Mouse (Mus musculus) MEL (cell line): ENCODE measurements around the gene Gnb1l. TPM values are rescaled to one million over a fixed set of nuclear protein-coding genes. Genes with fewer than 3 reads are reported as not detected.

Source experiments
- DNase-seq: peaks from one replicate; pipeline ENCODE4 v3.0.0; 2011; ENCODE audit warnings: low read depth, low spot score
- H3K27ac ChIP-seq: 2 replicates; pipeline ENCODE4 v1.5.1; 2012; ENCODE audit warnings: low read depth, mild to moderate bottlenecking, control low read depth, low read length, moderate library complexity; ENCODE audit not compliant: control insufficient read depth
- H3K27me3 ChIP-seq, 2 experiments: fragments of 150-350 bp in 1 of 2; sonication (generic) in 1 of 2; 2 replicates each; pipeline ENCODE4 v1.6.1; 2012; ENCODE audit warnings: low read length in 2 of 2, mild to moderate bottlenecking in 2 of 2, improper control_type of control experiment in 1 of 2, moderate library complexity in 1 of 2; ENCODE audit not compliant: insufficient read depth in 2 of 2, control insufficient read depth in 1 of 2
- H3K36me3 ChIP-seq, 2 experiments: 2 replicates each; pipeline ENCODE4 v1.6.1; 2012 to 2014; ENCODE audit warnings: low read length in 2 of 2, improper control_type of control experiment in 1 of 2, inconsistent platforms in 1 of 2, mild to moderate bottlenecking in 1 of 2; ENCODE audit not compliant: insufficient read depth in 2 of 2, control insufficient read depth in 1 of 2
- H3K4me1 ChIP-seq, 2 experiments: fragments of 150-350 bp in 1 of 2; sonication (generic) in 1 of 2; 2 replicates each; pipeline ENCODE4 v1.6.1; 2012; ENCODE audit warnings: low read length in 2 of 2, improper control_type of control experiment in 1 of 2, mild to moderate bottlenecking in 1 of 2; ENCODE audit not compliant: insufficient read depth in 2 of 2, control insufficient read depth in 1 of 2
- H3K4me3 ChIP-seq, 2 experiments: fragments of 150-350 bp in 1 of 2; sonication (generic) in 1 of 2; 2 replicates each; pipeline ENCODE4 v1.5.1; 2012; ENCODE audit warnings: low read depth in 2 of 2, low read length in 2 of 2, mild to moderate bottlenecking in 2 of 2, moderate library complexity in 2 of 2, control low read depth in 1 of 2, improper control_type of control experiment in 1 of 2; ENCODE audit not compliant: control insufficient read depth in 1 of 2, insufficient read depth in 1 of 2
- H3K79me2 ChIP-seq: 2 replicates; pipeline ENCODE4 v1.6.1; 2012; ENCODE audit warnings: mild to moderate bottlenecking, low read length, moderate library complexity; ENCODE audit not compliant: control insufficient read depth, poor library complexity, insufficient read depth
- H3K9ac ChIP-seq: 2 replicates; pipeline ENCODE4 v1.6.1; 2012; ENCODE audit warnings: low read depth, mild to moderate bottlenecking, control low read depth, low read length, moderate library complexity; ENCODE audit not compliant: control insufficient read depth, poor library complexity, severe bottlenecking
- H3K9me3 ChIP-seq: fragments of 150-350 bp; sonication (generic); replicated peaks from 2 replicates; pipeline ENCODE4 v1.6.1; 2012; ENCODE audit warnings: mild to moderate bottlenecking, low read length, improper control_type of control experiment, moderate library complexity; ENCODE audit not compliant: insufficient read depth
- BHLHE40 ChIP-seq: IDR thresholded peaks from 2 replicates; pipeline ENCODE4 v1.6.1; 2012; ENCODE audit warnings: low read depth, mild to moderate bottlenecking, inconsistent platforms, low read length, improper control_type of control experiment, borderline replicate concordance
- ELF1 ChIP-seq: IDR thresholded peaks from 2 replicates; pipeline ENCODE4 v1.6.1; 2014; ENCODE audit warnings: low read depth, mild to moderate bottlenecking, inconsistent platforms, low read length, improper control_type of control experiment, moderate library complexity
- ETS1 ChIP-seq: IDR thresholded peaks from 2 replicates; pipeline ENCODE4 v1.6.1; 2012; ENCODE audit warnings: low read depth, mild to moderate bottlenecking, inconsistent platforms, low read length, improper control_type of control experiment, moderate library complexity
- GATA1 ChIP-seq: IDR thresholded peaks from 2 replicates; pipeline ENCODE4 v1.6.1; 2011; ENCODE audit warnings: low read depth, low read length, improper control_type of control experiment
- HCFC1 ChIP-seq: IDR thresholded peaks from 2 replicates; pipeline ENCODE4 v1.6.1; 2012; ENCODE audit warnings: low read depth, mild to moderate bottlenecking, inconsistent platforms, low read length, improper control_type of control experiment, moderate library complexity
- MAFK ChIP-seq: IDR thresholded peaks from 2 replicates; pipeline ENCODE4 v1.6.1; 2011; ENCODE audit warnings: low read depth, mild to moderate bottlenecking, low read length, improper control_type of control experiment, borderline replicate concordance
- MAX ChIP-seq: IDR thresholded peaks from 2 replicates; pipeline ENCODE4 v1.6.1; 2011; ENCODE audit warnings: low read length, improper control_type of control experiment
- MEF2A ChIP-seq: IDR thresholded peaks from 2 replicates; pipeline ENCODE4 v1.6.1; 2014; ENCODE audit warnings: low read depth, mild to moderate bottlenecking, inconsistent platforms, low read length, improper control_type of control experiment; ENCODE audit not compliant: poor library complexity, insufficient replicate concordance, severe bottlenecking; ENCODE audit errors: extremely low read depth
- MXI1 ChIP-seq: IDR thresholded peaks from 2 replicates; pipeline ENCODE4 v1.6.1; 2011; ENCODE audit warnings: mild to moderate bottlenecking, low read depth, low read length, improper control_type of control experiment
- MYC ChIP-seq: IDR thresholded peaks from 2 replicates; pipeline ENCODE4 v1.6.1; 2011; ENCODE audit warnings: low read depth, mild to moderate bottlenecking, low read length, improper control_type of control experiment, moderate library complexity
- NELFE ChIP-seq: IDR thresholded peaks from 2 replicates; pipeline ENCODE4 v1.6.1; 2011; ENCODE audit warnings: low read depth, low read length, improper control_type of control experiment
- POLR2A ChIP-seq, 2 experiments: IDR thresholded peaks; 2 replicates each; pipeline ENCODE4 v1.6.1; 2011 to 2012; ENCODE audit warnings: low read length in 2 of 2, mild to moderate bottlenecking in 2 of 2, control low read depth in 1 of 2, improper control_type of control experiment in 1 of 2, low read depth in 1 of 2, moderate library complexity in 1 of 2; ENCODE audit not compliant: control insufficient read depth in 1 of 2, insufficient read depth in 1 of 2, poor library complexity in 1 of 2
- POLR2AphosphoS2 ChIP-seq: IDR thresholded peaks from 2 replicates; pipeline ENCODE4 v1.6.1; 2011; ENCODE audit warnings: low read length, improper control_type of control experiment
- POLR2AphosphoS5 ChIP-seq: IDR thresholded peaks from 2 replicates; pipeline ENCODE4 v1.6.1; 2012; ENCODE audit warnings: low read depth, borderline replicate concordance, mild to moderate bottlenecking, inconsistent platforms, low read length, moderate library complexity, mixed read lengths
- RCOR1 ChIP-seq: IDR thresholded peaks from 2 replicates; pipeline ENCODE4 v1.6.1; 2012; ENCODE audit warnings: low read depth, mild to moderate bottlenecking, inconsistent platforms, low read length, improper control_type of control experiment
- SIN3A ChIP-seq: IDR thresholded peaks from 2 replicates; pipeline ENCODE4 v1.6.1; 2012; ENCODE audit warnings: low read length, improper control_type of control experiment, inconsistent platforms
- SMC3 ChIP-seq: IDR thresholded peaks from 2 replicates; pipeline ENCODE4 v1.6.1; 2011; ENCODE audit warnings: low read depth, low read length, improper control_type of control experiment
- TBP ChIP-seq: IDR thresholded peaks from 2 replicates; pipeline ENCODE4 v1.8.0; 2011; ENCODE audit warnings: low read depth, low read length, improper control_type of control experiment
- TCF12 ChIP-seq: IDR thresholded peaks from 2 replicates; pipeline ENCODE4 v1.6.1; 2014; ENCODE audit warnings: low read depth, mild to moderate bottlenecking, inconsistent platforms, low read length, improper control_type of control experiment, moderate library complexity
- UBTF ChIP-seq: IDR thresholded peaks from 2 replicates; pipeline ENCODE4 v1.6.1; 2012; ENCODE audit warnings: low read depth, mild to moderate bottlenecking, inconsistent platforms, low read length, improper control_type of control experiment, moderate library complexity, borderline replicate concordance; ENCODE audit not compliant: insufficient read depth
- USF1 ChIP-seq: IDR thresholded peaks from 2 replicates; pipeline ENCODE4 v1.6.1; 2014; ENCODE audit warnings: low read depth, mild to moderate bottlenecking, inconsistent platforms, low read length, improper control_type of control experiment, moderate library complexity
- USF2 ChIP-seq, 2 experiments: IDR thresholded peaks; 2 replicates each; pipeline ENCODE4 v1.6.1; 2011 to 2012; ENCODE audit warnings: improper control_type of control experiment in 2 of 2, low read length in 2 of 2, borderline replicate concordance in 1 of 2, inconsistent platforms in 1 of 2, low read depth in 1 of 2, mild to moderate bottlenecking in 1 of 2; ENCODE audit not compliant: insufficient read depth in 1 of 2
- ZMIZ1 ChIP-seq: IDR thresholded peaks from 2 replicates; pipeline ENCODE4 v1.6.1; 2012; ENCODE audit warnings: low read depth, mild to moderate bottlenecking, inconsistent platforms, low read length, improper control_type of control experiment, moderate library complexity
- ZNF384 ChIP-seq: IDR thresholded peaks from 2 replicates; pipeline ENCODE4 v1.6.1; 2012; ENCODE audit warnings: low read depth, mild to moderate bottlenecking, inconsistent platforms, low read length, improper control_type of control experiment
- polyA plus RNA-seq, 2 experiments: library from polyadenylated mRNA; stranded (reverse) in 1 of 2; unstranded in 1 of 2; fragments of >175 nt in 1 of 2; fragments of >200 nt in 1 of 2; gene quantifications; 2 replicates each; pipeline versions ENCODE4 v1.2.1 to v1.2.4; 2012; ENCODE audit warnings: low replicate concordance in 2 of 2, low read depth in 1 of 2; ENCODE audit not compliant: insufficient read length in 2 of 2, insufficient read depth in 1 of 2, missing spikeins in 1 of 2
- total RNA-seq: library from RNA; depleted of rRNA; stranded (reverse); fragments of 300-350 nt; gene quantifications from 2 replicates; pipeline ENCODE4 v1.2.3, GENCODE M21; 2012

Gene Gnb1l
- total and polyA plus RNA-seq, 3 experiments = 37.9 to 47.8 TPM; not detected in 1

GRCm38 (mm10) chr16:18482431-18482830, 16.1 kb upstream of the Gnb1l start:
- Histone ChIP-seq H3K27ac (no peak overlapping the region), H3K36me3 (peaks cover 0 to 6% of the 10 kb centered on the region in 2 experiments; a peak in 1 of 4 replicates), H3K4me3 (no peak overlapping the region), H3K9ac (no peak overlapping the region)
- TF ChIP-seq MXI1 (no peak), NELFE (no peak), TBP (no peak), ELF1 (no peak), ZMIZ1 (no peak), TCF12 (no peak), SMC3 (no peak), GATA1 (no peak), POLR2AphosphoS2 (no peak), BHLHE40 (no peak), MAFK (no peak), MYC (no peak), POLR2AphosphoS5 (no peak), USF2 (IDR thresholded peaks at IDR 0.05; ENCODE audit: borderline replicate concordance in 1 of 2, insufficient read depth in 1 of 2, low read depth in 1 of 2, low read length in 2 of 2) (no peak), UBTF (no peak), SIN3A (no peak), MEF2A (no peak)
- TF ChIP-seq, all 39 proteins: peak for 0
- Histone ChIP-seq H3K4me1 (peaks cover 2 to 13% of the 10 kb centered on the region in 2 experiments; a peak in 3 of 4 replicates), H3K9me3 (no peaks in the 10 kb centered on the region), H3K79me2 (no peaks in the 10 kb centered on the region), H3K27me3 (no peaks in the 10 kb centered on the region)
- DNase-seq = peak; percentile 60

GRCm38 (mm10) chr16:18483839-18484238, 14.7 kb upstream of the Gnb1l start:
- no peaks in the 10 kb centered on the region for H3K9me3 ChIP-seq
- H3K36me3 ChIP-seq = peaks cover 0 to 6% of the 10 kb centered on the region in 2 experiments; a peak in 1 of 4 replicates
- no peaks in the 10 kb centered on the region for H3K27me3 ChIP-seq
- H3K9ac ChIP-seq = no peak overlapping the region
- TF ChIP-seq POLR2A (IDR thresholded peaks at IDR 0.05; ENCODE audit: control insufficient read depth in 1 of 2, insufficient read depth in 1 of 2, low read depth in 1 of 2, low read length in 2 of 2, poor library complexity in 1 of 2) = no peak
- no peak for TF ChIP-seq MAFK
- TF ChIP-seq SMC3 = no peak
- TF ChIP-seq USF1 = no peak
- TF ChIP-seq RCOR1 = no peak
- no peak for TF ChIP-seq ETS1
- no peak for TF ChIP-seq HCFC1
- no peak for TF ChIP-seq BHLHE40
- TF ChIP-seq ZNF384 = no peak
- TF ChIP-seq SIN3A = no peak
- TF ChIP-seq MAX = no peak
- no peak for TF ChIP-seq MEF2A
- H3K79me2 ChIP-seq = no peaks in the 10 kb centered on the region
- H3K27ac ChIP-seq = no peak overlapping the region
- H3K4me1 ChIP-seq = peaks cover 2 to 13% of the 10 kb centered on the region in 2 experiments; a peak in 3 of 4 replicates
- no peak overlapping the region for H3K4me3 ChIP-seq
- no peak for DNase-seq
